Mouse (Mus musculus): ENCODE measurements around the gene Mad2l1bp. TPM values are rescaled to one million over a fixed set of nuclear protein-coding genes. Genes with fewer than 3 reads are reported as not detected.

Mad2l1bp gene
- total RNA-seq (2022): 10 to 100 TPM; 13.0 to 15.8 (median 14.3) TPM

DNA sequence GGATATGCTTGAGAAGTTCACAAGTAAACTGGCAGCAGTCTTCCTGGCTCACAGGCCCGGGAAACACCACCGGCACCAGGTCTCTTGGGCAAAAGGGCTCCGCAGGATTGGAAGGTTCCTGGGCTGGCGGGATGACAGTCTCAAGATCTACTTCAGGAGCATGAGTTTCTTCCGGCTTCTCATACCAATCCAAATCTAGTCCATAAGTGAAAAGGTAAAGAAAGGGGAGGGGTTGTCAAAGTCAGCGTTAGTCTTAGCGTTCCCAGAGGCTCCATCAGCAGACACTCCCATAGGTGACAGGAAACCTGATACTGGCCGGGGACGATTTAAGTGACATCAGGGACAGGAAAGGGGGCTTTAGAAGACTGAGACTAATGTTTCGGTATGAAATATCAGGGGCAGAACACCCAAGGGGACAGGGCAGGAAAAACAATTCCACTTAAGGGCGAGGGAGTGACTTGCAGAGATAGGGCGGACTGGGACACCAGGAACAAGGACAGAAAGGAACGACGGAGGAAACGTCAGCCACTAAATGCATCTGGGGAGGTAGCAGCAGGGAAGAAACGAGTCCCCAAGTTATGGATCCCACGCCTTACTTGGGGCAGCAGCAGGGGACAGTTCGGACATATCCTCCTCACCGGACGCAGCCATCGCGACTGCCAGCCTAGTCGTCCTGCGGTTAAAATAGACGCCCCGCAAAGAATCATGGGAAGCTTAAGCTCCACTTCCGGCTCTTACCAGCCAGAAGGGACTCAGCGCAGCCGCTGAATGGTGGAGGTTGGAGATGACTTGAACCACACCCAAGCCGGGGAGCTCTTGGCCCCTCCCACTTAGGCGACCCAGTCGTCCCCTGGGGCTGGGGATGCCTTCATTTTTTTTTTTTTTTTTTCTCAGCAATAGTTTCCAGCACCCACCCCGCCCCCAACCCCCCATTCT lies at the start of gene Mad2l1bp:
Gene Mad2l1bp, minus strand, starts transcription at position 707 of the 936 bp plus-strand sequence.
- peak; percentile 59 to 86 for DNase-seq (ENCODE audit: low spot score in 2 of 2)

DNA sequence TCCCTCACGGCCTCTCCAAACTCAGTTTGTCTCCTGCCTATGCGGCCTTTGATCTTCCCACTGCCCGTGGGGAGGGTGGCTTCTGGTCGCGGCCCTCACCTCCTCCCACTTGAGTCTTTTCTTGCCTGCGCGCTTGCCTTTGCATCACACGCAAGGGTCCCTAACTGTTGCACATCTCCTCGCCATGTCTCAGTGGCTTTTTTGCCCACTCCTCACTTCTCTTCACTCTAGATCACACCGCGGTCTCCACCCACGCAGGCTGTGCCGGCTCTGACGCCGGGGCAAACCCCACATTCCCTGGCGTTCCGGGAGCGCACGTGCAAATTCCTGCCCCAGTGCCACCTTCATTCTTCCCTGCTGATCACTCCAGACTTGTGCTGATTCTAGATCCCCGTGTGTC lies 49.7 kb upstream of the Mad2l1bp start:
- DNase-seq (ENCODE audit: low spot score in 2 of 2): peak in 1 of 2 experiments; percentile 19

DNA sequence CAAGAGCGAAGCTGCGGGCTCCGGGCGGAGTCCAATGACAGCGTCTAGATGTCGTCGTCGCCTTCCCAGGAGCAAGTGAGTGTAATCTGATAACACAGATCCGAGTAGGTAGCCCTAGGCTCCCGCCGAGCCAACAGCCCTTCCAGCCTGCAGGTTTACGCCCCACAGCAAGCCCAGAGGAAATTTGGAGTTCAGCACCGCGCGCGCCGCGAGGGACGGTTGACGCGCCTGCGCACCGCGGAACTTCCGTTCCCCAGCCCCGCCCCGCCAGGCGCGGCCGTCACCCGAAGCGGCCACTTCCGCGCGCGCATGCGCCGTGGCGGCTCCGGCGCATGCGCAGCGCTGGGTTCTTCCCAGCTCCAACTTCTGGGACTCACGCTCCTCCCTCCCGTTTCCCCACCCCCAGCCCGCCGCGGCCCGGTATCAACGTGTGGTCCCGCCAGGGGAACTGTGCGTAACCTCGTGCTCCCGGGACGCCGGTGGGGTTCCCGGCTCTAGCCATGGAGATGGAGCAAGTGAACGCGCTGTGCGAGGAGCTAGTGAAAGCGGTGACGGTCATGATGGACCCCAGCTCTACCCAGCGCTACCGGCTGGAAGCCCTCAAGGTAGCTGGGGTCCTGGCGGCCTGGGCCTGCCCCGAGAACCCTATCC lies 49.2 kb upstream of the Mad2l1bp start, which contains the start of the genes Polh and Xpo5:
Gene Polh, minus strand, starts transcription at position 225 of the 651 bp plus-strand sequence.
Gene Xpo5, plus strand, starts transcription at position 362 of the 651 bp plus-strand sequence.
- peak; percentile 77 to 90 for DNase-seq (ENCODE audit: low spot score in 2 of 2)

DNA sequence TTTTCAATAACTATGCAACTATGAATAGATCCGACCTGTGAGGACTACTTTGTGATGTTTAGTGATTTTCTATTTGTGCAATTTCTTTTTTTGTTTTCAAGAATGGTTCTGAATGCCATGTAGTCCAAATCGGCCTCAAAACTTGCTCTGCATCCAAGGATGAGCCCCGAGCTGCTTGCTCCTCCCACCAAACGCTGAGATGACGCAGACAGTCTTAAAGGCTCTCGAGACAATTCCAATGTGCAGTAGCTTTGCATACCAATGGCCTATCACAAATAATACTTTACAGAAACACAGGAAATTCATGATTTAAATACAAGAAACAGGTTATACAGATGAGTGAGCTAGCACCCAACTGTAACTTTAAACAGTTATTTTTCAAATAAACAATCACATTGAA lies 47.8 kb upstream of the Mad2l1bp start:
- no peak for DNase-seq (ENCODE audit: low spot score in 2 of 2)

DNA sequence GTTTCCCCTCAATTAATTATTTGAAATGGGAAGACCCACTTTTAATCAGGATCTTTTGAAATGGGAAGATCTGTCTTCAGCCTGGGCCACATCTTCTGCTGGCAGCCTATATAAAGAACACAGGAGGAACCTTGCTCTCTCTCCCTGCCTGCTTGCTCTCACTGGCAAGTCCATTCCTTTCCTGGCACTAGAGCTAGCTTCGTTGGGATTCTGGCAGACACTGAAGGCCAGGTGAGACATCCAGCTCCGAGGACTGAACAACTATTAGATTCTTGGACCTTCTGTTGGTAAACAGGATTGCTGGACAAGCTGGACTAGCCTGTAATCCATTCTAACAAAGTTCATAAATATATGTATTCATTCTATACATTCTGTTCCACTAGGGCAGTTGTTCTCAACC lies 35.5 kb upstream of the Mad2l1bp start:
- DNase-seq (ENCODE audit: low spot score in 2 of 2): no peak

DNA sequence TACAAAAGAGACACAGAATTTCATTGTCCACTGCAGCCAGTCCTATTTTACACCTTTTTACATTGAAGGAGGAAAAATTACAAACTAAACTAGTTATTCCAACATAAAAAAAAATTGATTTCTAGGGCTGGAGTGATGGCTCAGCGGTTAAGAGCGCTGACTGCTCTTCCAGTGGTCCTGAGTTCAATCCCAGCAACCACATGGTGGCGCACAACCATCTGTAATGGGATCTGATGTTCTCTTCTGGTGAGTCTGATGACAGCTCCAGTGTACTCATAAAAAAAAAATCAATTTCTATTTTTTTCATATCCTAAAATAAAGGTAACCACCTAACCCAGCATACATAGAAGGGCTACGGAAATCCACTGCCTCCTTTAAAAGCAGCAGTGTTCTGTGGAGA lies 28.9 kb upstream of the Mad2l1bp start:
- no peak for DNase-seq (ENCODE audit: low spot score in 2 of 2)

DNA sequence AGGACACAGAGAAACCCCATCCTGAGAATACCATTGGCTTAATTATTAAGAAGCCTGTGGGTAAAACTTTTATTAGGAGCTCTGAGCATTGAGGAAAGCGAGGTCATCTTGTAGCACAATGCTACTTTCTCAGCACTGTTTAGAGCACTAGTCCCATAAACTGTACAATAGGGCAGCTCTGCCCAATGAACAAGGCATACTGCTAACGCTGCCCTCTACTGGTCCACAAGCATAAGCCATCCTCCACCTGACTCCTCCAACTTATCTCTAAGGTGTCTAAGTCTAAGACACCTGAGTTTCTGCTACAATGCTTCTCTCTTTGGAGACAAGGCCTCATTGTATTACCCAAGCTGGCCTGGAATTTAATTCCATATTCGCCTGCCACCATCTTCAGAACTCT lies 17.2 kb upstream of the Mad2l1bp start:
- no peak for DNase-seq (ENCODE audit: low spot score in 2 of 2)

DNA sequence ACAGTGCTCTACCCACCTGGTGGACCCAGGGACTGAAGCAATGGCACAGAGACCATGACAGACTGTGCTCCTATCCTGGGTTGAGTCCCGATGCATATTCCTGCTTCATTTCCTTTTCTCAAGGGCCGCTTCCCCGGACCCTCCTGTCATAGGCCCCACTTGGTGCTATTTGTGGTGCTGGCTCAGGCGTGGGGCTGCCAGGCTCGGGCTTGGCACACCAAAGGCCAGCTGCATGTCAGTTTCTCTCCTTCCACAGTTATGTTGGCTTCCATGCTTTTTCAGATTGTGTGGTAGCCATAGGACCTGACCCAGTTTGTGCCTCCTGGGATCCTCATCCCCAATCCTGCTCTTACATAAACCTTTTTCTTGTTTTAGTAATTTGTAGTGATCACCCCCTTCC lies 15.4 kb upstream of the Mad2l1bp start:
- DNase-seq (ENCODE audit: low spot score in 2 of 2): no peak

DNA sequence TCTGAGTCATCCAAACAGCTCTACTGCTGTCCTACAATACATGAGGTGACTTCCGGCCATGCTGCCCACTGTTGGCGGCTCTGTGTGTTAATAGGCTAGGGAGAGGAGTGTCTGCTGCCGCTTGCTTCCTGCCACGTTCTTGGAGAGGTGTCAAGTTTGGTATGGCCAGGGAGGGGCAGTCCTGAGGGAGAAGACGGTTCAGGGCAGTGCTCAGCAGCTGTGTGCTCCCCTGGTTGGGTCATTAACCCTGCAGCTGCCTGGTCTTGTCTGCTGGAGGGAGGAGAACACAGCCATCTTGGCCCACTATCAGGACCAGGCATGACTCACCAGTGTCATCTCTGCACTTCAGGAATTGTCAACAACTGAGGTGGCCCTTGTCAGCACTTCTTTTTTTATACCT lies 15.0 kb upstream of the Mad2l1bp start:
- DNase-seq (ENCODE audit: low spot score in 2 of 2): no peak

DNA sequence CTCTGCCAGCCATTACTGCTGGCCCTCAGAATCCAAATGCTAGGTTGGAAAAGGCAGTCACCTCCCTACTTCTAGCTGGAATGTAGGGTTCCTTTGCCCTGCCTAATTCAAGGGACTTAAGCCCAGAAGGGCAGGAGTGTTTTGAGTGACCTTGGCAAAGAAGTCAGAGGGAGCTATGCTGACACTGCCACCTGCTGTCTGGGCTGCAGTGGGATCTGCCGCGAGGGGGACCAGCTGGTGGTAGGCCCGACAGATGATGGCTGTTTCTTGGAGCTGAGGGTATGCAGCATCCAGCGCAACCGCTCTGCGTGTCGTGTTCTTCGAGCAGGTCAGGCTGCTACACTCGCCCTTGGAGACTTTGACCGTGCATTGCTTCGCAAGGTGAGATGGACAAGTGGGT lies 13.7 kb upstream of the Mad2l1bp start:
- DNase-seq (ENCODE audit: low spot score in 2 of 2): no peak

DNA sequence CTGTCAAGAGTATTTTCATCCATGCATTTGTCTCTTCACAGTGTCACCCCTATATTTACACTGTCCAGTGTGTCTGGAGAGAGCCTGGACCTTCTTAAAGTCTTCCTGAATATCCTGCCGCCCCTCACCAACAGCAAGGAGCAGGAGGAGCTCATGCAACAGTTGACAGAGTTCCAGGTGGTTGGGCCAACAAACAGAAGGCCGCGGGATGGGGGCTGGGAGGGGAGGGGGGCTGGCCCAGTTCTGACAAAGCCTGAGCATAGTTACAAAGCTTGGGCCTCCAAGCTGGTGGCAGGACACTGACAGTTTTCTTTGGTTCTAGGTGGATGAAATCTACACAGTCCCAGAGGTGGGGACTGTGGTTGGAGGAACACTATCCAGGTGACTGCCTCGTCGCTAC lies 12.9 kb upstream of the Mad2l1bp start:
- no peak for DNase-seq (ENCODE audit: low spot score in 2 of 2)

DNA sequence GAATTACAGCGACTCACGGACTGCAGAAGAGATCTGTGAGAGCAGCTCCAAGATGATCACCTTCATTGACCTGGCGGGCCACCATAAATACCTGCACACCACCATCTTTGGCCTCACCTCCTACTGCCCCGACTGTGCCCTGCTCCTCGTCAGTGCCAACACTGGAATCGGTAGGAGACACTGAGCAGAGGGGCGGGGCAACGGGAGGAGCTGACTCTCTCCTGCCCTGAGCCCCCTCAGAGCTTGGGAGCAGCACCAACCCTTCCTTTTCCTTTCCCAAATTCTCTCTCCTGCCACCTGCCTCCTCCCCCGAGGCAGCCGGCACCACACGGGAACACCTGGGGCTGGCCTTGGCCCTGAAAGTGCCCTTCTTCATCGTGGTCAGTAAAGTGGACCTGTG lies 12.1 kb upstream of the Mad2l1bp start:
- no peak for DNase-seq (ENCODE audit: low spot score in 2 of 2)

DNA sequence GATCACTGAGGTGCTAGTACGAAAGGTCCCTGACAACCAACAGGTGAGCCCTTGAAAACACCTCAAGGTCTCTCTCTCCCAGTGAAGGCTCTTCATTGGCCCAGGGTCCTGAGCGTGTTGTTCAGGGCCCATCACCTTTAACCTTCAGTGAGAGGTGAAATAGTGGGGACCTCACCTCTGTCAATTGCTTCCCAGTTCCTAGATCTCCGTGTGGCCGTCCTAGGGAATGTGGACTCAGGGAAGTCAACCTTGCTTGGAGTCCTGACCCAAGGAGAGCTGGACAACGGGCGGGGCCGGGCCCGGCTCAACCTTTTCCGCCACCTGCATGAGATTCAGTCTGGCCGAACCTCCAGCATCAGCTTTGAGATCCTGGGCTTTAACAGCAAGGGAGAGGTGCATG lies 11.4 kb upstream of the Mad2l1bp start:
- no peak for DNase-seq (ENCODE audit: low spot score in 2 of 2)

DNA sequence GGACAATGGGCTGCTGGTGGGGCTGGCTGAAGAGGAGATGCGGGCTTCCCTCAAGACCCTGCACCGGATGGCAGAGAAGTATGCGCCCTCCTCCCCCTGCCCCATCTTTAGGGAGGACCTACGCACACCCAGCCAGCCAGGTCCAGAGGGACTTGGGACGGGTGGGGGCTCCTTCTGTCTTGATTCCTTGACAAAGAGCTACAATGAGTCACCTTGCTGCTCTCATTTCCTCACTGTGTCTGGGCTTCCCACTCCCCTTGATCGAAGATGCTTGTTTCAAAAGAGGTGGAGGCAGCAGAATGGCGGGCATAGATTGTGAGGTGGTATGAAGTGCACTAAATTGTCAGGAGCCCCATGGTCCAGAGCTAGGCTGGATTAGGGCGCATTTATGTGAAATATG lies 10.9 kb upstream of the Mad2l1bp start:
- DNase-seq (ENCODE audit: low spot score in 2 of 2): no peak

DNA sequence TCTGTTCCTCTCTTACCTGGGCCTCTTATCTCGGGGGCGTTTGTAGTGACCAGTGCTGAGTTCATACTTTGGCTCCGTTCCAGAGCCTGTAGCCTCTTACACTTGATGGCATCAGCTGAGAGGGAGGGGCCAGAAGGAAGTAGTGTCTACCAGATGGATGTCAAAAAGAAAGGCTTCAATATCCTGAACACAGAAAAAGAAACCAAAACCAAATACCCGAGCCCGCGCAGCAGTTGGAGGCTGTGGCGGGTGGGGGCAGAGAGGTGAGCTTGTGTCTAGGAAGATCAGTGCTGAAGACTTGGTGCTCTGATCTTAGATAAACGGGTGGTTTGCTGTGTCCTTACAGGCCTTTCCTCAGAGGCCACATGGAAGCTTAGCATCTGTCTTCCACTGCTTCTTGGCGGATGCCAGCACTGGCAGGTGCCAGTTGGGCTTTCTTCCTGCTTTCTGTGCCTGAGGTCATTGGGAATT lies 9.6 kb upstream of the Mad2l1bp start:
- DNase-seq (ENCODE audit: low spot score in 2 of 2): no peak

DNA sequence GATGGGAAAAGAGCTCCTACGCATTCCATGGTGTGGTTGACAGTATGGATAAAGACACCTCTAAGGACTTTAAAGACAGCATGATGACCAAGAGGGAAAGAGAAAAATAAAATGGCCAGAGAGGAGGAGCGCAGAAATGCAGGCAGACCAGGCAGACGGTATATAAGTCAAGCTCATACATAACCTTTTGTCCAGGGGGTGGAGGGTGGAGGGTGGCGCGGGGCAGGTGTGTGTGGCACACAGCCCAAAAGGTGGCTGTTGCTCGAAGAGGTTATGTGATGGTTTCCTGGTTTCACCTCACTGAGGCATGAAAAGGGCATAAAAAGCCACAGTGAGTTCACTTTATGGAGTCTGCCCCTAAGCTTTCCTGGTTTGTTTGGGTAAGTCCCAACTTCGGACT lies 9.2 kb upstream of the Mad2l1bp start:
- DNase-seq (ENCODE audit: low spot score in 2 of 2): no peak

DNA sequence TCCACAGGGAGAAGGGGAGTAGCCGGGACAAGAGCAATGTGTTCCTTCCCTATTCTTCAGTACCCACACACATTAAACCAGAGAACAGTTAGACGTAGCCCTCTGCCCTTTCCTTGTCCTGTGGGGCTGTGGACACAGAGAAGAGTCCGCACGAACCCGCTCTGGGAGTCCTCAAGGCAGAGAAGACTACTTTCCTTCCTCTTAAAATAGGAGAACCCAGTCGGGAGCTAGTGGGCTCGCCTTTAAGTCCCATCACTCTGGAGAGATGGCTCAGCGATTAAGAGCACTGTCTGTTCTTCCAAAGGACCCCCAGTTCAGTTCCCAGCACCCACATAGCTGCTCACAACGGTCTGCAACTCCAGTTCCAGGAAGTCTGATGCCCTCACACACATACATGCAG lies 8.4 kb upstream of the Mad2l1bp start:
- no peak for DNase-seq (ENCODE audit: low spot score in 2 of 2)

DNA sequence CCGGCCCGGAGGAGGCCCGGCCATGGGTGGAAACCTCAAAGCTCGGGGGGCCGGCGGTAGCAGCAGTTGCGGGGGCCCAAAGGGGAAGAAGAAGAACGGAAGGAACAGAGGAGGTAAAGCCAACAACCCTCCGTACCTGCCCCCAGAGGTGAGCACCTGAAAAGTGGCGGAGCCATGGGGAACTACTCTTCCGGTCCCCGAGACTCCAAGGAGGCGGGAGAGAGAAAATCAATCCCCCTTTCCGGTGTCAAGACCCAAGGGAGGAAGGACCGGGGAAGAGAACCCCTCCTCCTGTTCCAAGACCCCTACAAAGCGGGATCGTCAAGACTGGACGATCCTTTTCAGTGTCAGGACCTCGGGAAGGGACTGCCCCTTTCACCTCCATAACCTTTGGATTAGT lies 7.8 kb upstream of the Mad2l1bp start:
- DNase-seq (ENCODE audit: low spot score in 2 of 2): peak in 1 of 2 experiments; percentile 39

DNA sequence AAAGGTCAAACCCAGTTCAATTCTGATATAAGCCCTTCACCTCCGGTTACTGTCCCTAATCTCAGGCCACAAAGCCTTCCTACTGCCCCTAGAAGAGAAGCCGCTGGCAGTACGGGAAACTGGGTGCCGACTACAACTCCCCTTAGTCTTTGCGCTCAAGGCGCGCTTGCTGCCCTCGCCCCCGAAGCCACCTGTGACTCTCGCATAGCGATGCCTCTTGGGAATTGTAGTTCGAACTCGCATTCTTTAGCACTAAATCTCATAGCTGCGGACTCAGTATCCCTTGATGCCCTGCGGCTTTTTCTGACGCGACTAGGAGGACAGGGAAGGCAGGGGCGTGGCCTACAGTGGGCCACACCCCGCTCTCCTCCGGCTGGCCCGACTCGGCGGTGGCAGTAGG lies 7.3 kb upstream of the Mad2l1bp start, which contains the start of gene Gtpbp2:
Gene Gtpbp2, plus strand, starts transcription at position 347 of the 400 bp plus-strand sequence.
- peak; percentile 88 to 99 for DNase-seq (ENCODE audit: low spot score in 2 of 2)

DNA sequence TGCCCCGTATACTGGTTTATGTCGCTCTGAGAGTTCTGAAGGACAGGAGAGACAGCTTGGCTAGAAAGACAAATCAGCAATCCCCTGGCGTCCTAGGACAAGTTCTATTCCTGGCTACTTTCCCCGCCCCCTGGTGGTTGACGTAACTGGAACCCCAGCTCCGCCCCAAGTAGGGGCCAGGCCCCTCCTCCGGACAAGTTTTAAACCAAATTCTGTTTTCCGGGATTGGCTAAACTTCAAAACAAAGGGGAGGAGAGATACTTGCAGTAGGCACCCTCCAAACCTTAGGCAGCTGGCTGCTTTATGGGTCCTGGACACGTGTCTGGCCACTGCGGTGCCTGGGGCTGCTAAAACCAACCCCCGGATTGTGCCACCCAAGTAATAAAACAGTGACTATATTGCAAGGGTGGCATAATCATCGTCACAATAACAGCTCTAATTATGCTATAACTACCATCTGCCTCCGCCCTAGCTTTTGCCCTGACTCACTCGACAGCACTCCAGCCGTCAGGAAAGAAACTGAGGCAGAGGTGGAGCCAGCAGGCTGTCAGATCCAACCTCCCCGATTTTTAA lies 6.8 kb upstream of the Mad2l1bp start:
- peak; percentile 68 to 84 for DNase-seq (ENCODE audit: low spot score in 2 of 2)

DNA sequence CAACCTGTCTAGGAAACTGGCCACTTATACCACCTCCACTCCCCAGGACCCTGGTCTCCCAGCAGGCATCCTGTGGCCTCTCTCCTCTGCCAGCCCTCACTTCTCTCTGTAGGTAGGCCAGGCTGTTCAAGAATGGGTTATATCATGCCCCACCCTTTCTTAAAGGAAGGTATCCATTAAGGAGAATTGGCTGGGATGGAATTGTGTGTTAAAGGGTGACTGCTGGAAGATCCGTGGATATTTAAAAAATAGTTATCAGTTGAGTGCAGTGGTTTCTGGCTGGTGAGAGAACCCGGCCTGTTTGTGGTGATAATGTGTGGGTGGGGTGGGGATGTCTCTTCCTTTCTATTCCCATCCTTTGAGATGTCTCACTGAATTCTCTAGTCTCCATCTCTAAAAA lies 5.9 kb upstream of the Mad2l1bp start:
- DNase-seq (ENCODE audit: low spot score in 2 of 2): no peak

DNA sequence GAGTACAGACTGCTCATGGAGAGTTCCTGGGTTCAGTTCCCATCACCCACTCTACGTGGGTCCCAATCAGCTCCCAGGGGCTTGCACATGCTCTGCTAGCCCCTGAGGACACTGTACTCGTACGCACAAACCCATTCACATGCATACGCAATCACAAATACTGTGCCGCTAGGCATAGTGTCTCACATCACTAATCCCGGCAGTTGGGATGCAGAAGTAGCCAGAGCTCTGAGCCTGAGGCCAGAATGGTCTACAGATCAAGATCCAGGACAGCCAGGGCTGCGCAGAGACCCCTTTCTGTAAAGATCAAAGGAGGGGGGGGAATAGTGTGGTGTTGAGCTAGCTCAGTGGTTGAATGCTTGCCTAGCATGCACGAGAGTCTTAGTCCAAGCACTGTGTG lies 3.8 kb upstream of the Mad2l1bp start:
- DNase-seq (ENCODE audit: low spot score in 2 of 2): no peak
